ENCODE assay signal across 24 mouse cellular contexts in the genomic region with DNA sequence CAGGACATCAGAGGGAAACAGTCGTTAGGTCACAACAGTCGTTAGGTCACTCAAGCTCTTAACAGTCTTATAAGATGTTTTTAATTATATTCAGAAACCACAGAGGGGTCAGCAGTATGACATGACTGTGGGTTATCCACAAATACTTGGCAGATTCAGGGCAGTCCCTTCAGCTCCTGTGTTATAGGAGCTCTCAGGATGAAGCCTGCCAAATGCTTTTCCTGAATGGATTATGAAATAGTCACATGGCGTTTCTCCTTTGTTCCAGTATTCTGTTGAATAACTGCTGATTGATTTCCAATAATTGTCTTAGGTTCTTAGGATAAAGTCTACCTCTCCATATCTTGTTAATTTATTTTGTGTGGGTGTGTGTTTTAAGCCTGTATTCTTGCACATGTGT. TPM values are rescaled to one million over a fixed set of nuclear protein-coding genes. Genes with fewer than 3 reads are reported as not detected.
DNase-seq lines count a peak whose midpoint lies in the region; ATAC-seq and TF ChIP-seq lines count a peak whose summit lies in the region.
"Had no signal": no experiment of that assay in that cellular context is flagged by ENCODE, and none has a peak within 500 bp of the region (broad histone marks: within the 10 kb centered on the region; RNA-seq: fewer than 3 reads in every experiment).

No protein-coding gene starts in this region.

- no peaks in the 10 kb centered on the region for H3K4me1 ChIP-seq in embryonic facial prominence, embryonic 14.5 days (ENCODE audit: control insufficient read depth, insufficient read depth, low read length)
- peaks cover 12% of the 10 kb centered on the region for H3K4me1 ChIP-seq in embryonic facial prominence, embryonic 10.5 days
- H3K4me1 ChIP-seq in liver, adult 2 months (ENCODE audit: control insufficient read depth, insufficient read depth, low read length), result peaks cover 6% of the 10 kb centered on the region; the same call in 1 of the 2 replicates
- peaks cover 13% of the 10 kb centered on the region for H3K4me1 ChIP-seq in liver, embryonic 12.5 days
- no peaks in the 10 kb centered on the region for H3K4me1 ChIP-seq in liver, postnatal 0 days (ENCODE audit: insufficient read depth)
- H3K4me1 ChIP-seq: embryonic facial prominence, embryonic 12.5 days; hindbrain, embryonic 13.5 days; limb, embryonic 13.5 days had no signal

- WGBS in embryonic facial prominence, embryonic 14.5 days, result 48% methylated on average over 3 of the region's 3 CpGs
- 68% methylated on average over 3 of the region's 3 CpGs for WGBS in embryonic facial prominence, embryonic 10.5 days
- 9% methylated on average over 3 of the region's 3 CpGs for WGBS in liver, adult 2 months
- WGBS in liver, embryonic 12.5 days (ENCODE audit: insufficient replicate concordance), result 56% methylated on average over 3 of the region's 3 CpGs
- 56% methylated on average over 3 of the region's 3 CpGs for WGBS in liver, postnatal 0 days (ENCODE audit: insufficient replicate concordance)

- no peak overlapping the region for H3K9ac ChIP-seq in embryonic facial prominence, embryonic 14.5 days (ENCODE audit: low read depth, low read length)
- H3K9ac ChIP-seq in liver, adult 2 months (ENCODE audit: low read depth, low read length), result peak overlapping the region; percentile 74
- H3K9ac ChIP-seq in liver, embryonic 12.5 days, result no peak overlapping the region
- no peak overlapping the region for H3K9ac ChIP-seq in liver, postnatal 0 days (replicated peaks)
- H3K9ac ChIP-seq: embryonic facial prominence, embryonic 12.5 days; hindbrain, embryonic 13.5 days; limb, embryonic 13.5 days; liver, embryonic 15.5 days had no signal

- TF ChIP-seq EP300 in liver, postnatal 0 days (IDR thresholded peaks at IDR 0.05; ENCODE audit: low read depth), result peak; percentile 75

- H3K9me3 ChIP-seq in embryonic facial prominence, embryonic 14.5 days (ENCODE audit: control insufficient read depth, low read length), result no peaks in the 10 kb centered on the region
- no peaks in the 10 kb centered on the region for H3K9me3 ChIP-seq in embryonic facial prominence, embryonic 10.5 days
- no peaks in the 10 kb centered on the region; the same call in 1 of the 2 replicates for H3K9me3 ChIP-seq in liver, embryonic 12.5 days (replicated peaks)
- H3K9me3 ChIP-seq in liver, postnatal 0 days (ENCODE audit: low read length), result no peaks in the 10 kb centered on the region
- H3K9me3 ChIP-seq: embryonic facial prominence, embryonic 12.5 days; hindbrain, embryonic 13.5 days; limb, embryonic 13.5 days; liver, embryonic 15.5 days had no signal

- H3K27ac ChIP-seq in embryonic facial prominence, embryonic 14.5 days (replicated peaks; ENCODE audit: low read depth, low read length), result no peak overlapping the region
- H3K27ac ChIP-seq in embryonic facial prominence, embryonic 10.5 days (replicated peaks), result no peak overlapping the region
- H3K27ac ChIP-seq in liver, adult 2 months (replicated peaks; ENCODE audit: insufficient read depth, low read depth, low read length), result peak overlapping the region; percentile 84
- H3K27ac ChIP-seq in liver, embryonic 12.5 days, result no peak overlapping the region
- no peak overlapping the region for H3K27ac ChIP-seq in liver, postnatal 0 days (ENCODE audit: low read depth)
- H3K27ac ChIP-seq: embryonic facial prominence, embryonic 12.5 days; hindbrain, embryonic 13.5 days; kidney, postnatal 0 days; left cerebral cortex, adult 2 months; limb, embryonic 13.5 days; liver, embryonic 15.5 days had no signal

- no peak overlapping the region for H3K4me2 ChIP-seq in embryonic facial prominence, embryonic 14.5 days (ENCODE audit: low read depth, low read length)
- no peak overlapping the region for H3K4me2 ChIP-seq in liver, embryonic 12.5 days
- no peak overlapping the region for H3K4me2 ChIP-seq in liver, postnatal 0 days (ENCODE audit: low read depth, low read length)
- H3K4me2 ChIP-seq: embryonic facial prominence, embryonic 12.5 days; heart, embryonic 11.5 days; hindbrain, embryonic 13.5 days; limb, embryonic 13.5 days; liver, embryonic 15.5 days had no signal

- no peaks in the 10 kb centered on the region for H3K36me3 ChIP-seq in embryonic facial prominence, embryonic 14.5 days (ENCODE audit: control insufficient read depth, insufficient read depth, low read length)
- H3K36me3 ChIP-seq in embryonic facial prominence, embryonic 10.5 days (replicated peaks), result no peaks in the 10 kb centered on the region
- H3K36me3 ChIP-seq in liver, adult 2 months (ENCODE audit: control insufficient read depth, insufficient read depth, low read length), result no peaks in the 10 kb centered on the region
- no peaks in the 10 kb centered on the region for H3K36me3 ChIP-seq in liver, embryonic 12.5 days
- H3K36me3 ChIP-seq in liver, postnatal 0 days (replicated peaks; ENCODE audit: insufficient read depth, low read length), result no peaks in the 10 kb centered on the region
- H3K36me3 ChIP-seq: embryonic facial prominence, embryonic 12.5 days; hindbrain, embryonic 13.5 days; limb, embryonic 13.5 days; liver, embryonic 15.5 days had no signal

- no peak for TF ChIP-seq POLR2A in liver, adult 2 months (IDR thresholded peaks at IDR 0.05; ENCODE audit: extremely low read depth, insufficient read depth, low read length)

- no peak for ATAC-seq in embryonic facial prominence, embryonic 14.5 days (ENCODE audit: low read depth)
- ATAC-seq in liver, embryonic 12.5 days, result no peak
- ATAC-seq in liver, postnatal 0 days, result peak; percentile 35; the same call in 1 of the 2 replicates
- ATAC-seq: forebrain, embryonic 16.5 days had no signal

- TF ChIP-seq CTCF in liver, adult 2 months (IDR thresholded peaks at IDR 0.05; ENCODE audit: low read depth, low read length), result no peak
- TF ChIP-seq CTCF in liver, postnatal 0 days (IDR thresholded peaks at IDR 0.05; ENCODE audit: low read depth), result no peak

- no peaks in the 10 kb centered on the region for H3K79me2 ChIP-seq in liver, adult 2 months (ENCODE audit: control insufficient read depth, insufficient read depth, low read length)

- H3K4me3 ChIP-seq in embryonic facial prominence, embryonic 14.5 days (ENCODE audit: low read depth, low read length), result no peak overlapping the region
- H3K4me3 ChIP-seq in embryonic facial prominence, embryonic 10.5 days, result no peak overlapping the region
- no peak overlapping the region; the same call in 1 of the 2 replicates for H3K4me3 ChIP-seq in liver, adult 2 months (ENCODE audit: insufficient read depth, low read depth, low read length)
- H3K4me3 ChIP-seq in liver, embryonic 12.5 days, result no peak overlapping the region
- no peak overlapping the region for H3K4me3 ChIP-seq in liver, postnatal 0 days (ENCODE audit: low read depth, low read length)
- H3K4me3 ChIP-seq: embryonic facial prominence, embryonic 12.5 days; hindbrain, embryonic 13.5 days; left cerebral cortex, adult 2 months; limb, embryonic 13.5 days; liver, embryonic 15.5 days had no signal

- DNase-seq in embryonic facial prominence, embryonic 14.5 days (ENCODE audit: low spot score), result peak; percentile 11
- no peak for DNase-seq in embryonic facial prominence, embryonic 10.5 days (ENCODE audit: low spot score)
- peak; percentile 98 for DNase-seq in liver, adult 2 months (ENCODE audit: extremely low read depth, low read depth, low spot score)
- peak; percentile 86 for DNase-seq in 3T3-L1 (ENCODE audit: low read depth, low spot score)
- DNase-seq in liver, postnatal 0 days, result no peak
- no peak for DNase-seq in urinary bladder, postnatal 10 days (ENCODE audit: low spot score)
- DNase-seq in adrenal gland, postnatal 36 days, result no peak
- DNase-seq: cerebellum, adult 11 months; cerebellum, adult 9-10 months; cerebellum, postnatal 36 days; gastrocnemius, postnatal 36 days; kidney, postnatal 4 days; midbrain, embryonic 14.5 days; right cerebral cortex, postnatal 25 days; thymus, postnatal 14 days had no signal

- H3K27me3 ChIP-seq in embryonic facial prominence, embryonic 14.5 days (replicated peaks; ENCODE audit: control insufficient read depth, insufficient read depth, low read length), result no peaks in the 10 kb centered on the region
- H3K27me3 ChIP-seq in embryonic facial prominence, embryonic 10.5 days (replicated peaks; ENCODE audit: low read depth, poor library complexity, severe bottlenecking), result no peaks in the 10 kb centered on the region
- no peaks in the 10 kb centered on the region for H3K27me3 ChIP-seq in liver, adult 2 months (ENCODE audit: control insufficient read depth, insufficient read depth, low read length)
- H3K27me3 ChIP-seq in liver, embryonic 12.5 days (replicated peaks), result no peaks in the 10 kb centered on the region; the same call in 1 of the 2 replicates
- H3K27me3 ChIP-seq in liver, postnatal 0 days (ENCODE audit: insufficient read depth, low read length), result no peaks in the 10 kb centered on the region
- H3K27me3 ChIP-seq: embryonic facial prominence, embryonic 12.5 days; hindbrain, embryonic 13.5 days; limb, embryonic 13.5 days; liver, embryonic 15.5 days had no signal

RNA-seq across cellular contexts. Expression of a gene that starts 33.5 kb away (rescaled TPM):
- polyA plus RNA-seq in embryonic facial prominence, embryonic 14.5 days (2014; fragmentation: Nextera tagmentation; extraction: Ambion mirVana), result 73.6 and 79.5 TPM in 2 replicates
- 151 and 156 TPM in 2 replicates for polyA plus RNA-seq in embryonic facial prominence, embryonic 10.5 days (2016; fragmentation: Nextera tagmentation; extraction: Ambion mirVana)
- 238 and 300 TPM in 2 replicates for total RNA-seq in liver, adult 2 months (2014; rRNA removed)
- polyA plus RNA-seq in liver, adult 2 months (2012; rRNA removed), result 297 and 352 TPM in 2 replicates
- 86.4 and 91.6 TPM in 2 replicates for polyA plus RNA-seq in liver, embryonic 12.5 days (2016; fragmentation: Nextera tagmentation; extraction: Ambion mirVana)
- polyA plus RNA-seq in liver, postnatal 0 days (2015; fragmentation: Nextera tagmentation; extraction: Ambion mirVana), result 88.0 and 97.1 TPM in 2 replicates
- total RNA-seq in adrenal gland, postnatal 36 days (2021), result 1,000 to 10,000 TPM in 1 of 2 experiments, 100 to 1,000 TPM in 1; 677 to 1,388 TPM

RNA-seq across cellular contexts. Expression of a gene that starts 47.6 kb away (rescaled TPM):
- polyA plus RNA-seq in embryonic facial prominence, embryonic 14.5 days (2014; fragmentation: Nextera tagmentation; extraction: Ambion mirVana), result 23.4 and 28.4 TPM in 2 replicates
- polyA plus RNA-seq in embryonic facial prominence, embryonic 10.5 days (2016; fragmentation: Nextera tagmentation; extraction: Ambion mirVana), result 160 and 165 TPM in 2 replicates
- 284 and 293 TPM in 2 replicates for total RNA-seq in liver, adult 2 months (2014; rRNA removed)
- polyA plus RNA-seq in liver, adult 2 months (2012; rRNA removed), result 586 and 618 TPM in 2 replicates
- polyA plus RNA-seq in liver, embryonic 12.5 days (2016; fragmentation: Nextera tagmentation; extraction: Ambion mirVana), result 88.4 and 89.9 TPM in 2 replicates
- polyA plus RNA-seq in liver, postnatal 0 days (2015; fragmentation: Nextera tagmentation; extraction: Ambion mirVana), result 203 and 216 TPM in 2 replicates
- total RNA-seq in adrenal gland, postnatal 36 days (2021), result 1,000 to 10,000 TPM; 1,648 to 1,771 TPM

RNA-seq across cellular contexts. Expression of a gene that starts 54.6 kb away (rescaled TPM):
- polyA plus RNA-seq in embryonic facial prominence, embryonic 14.5 days (2014; fragmentation: Nextera tagmentation; extraction: Ambion mirVana), result 482 and 563 TPM in 2 replicates
- polyA plus RNA-seq in embryonic facial prominence, embryonic 10.5 days (2016; fragmentation: Nextera tagmentation; extraction: Ambion mirVana), result 379 and 394 TPM in 2 replicates
- 41.1 and 63.0 TPM in 2 replicates for total RNA-seq in liver, adult 2 months (2014; rRNA removed)
- 80.0 and 133 TPM in 2 replicates for polyA plus RNA-seq in liver, adult 2 months (2012; rRNA removed)
- 350 and 353 TPM in 2 replicates for polyA plus RNA-seq in liver, embryonic 12.5 days (2016; fragmentation: Nextera tagmentation; extraction: Ambion mirVana)
- polyA plus RNA-seq in liver, postnatal 0 days (2015; fragmentation: Nextera tagmentation; extraction: Ambion mirVana), result 183 and 195 TPM in 2 replicates
- 100 to 1,000 TPM; 161 to 204 TPM for total RNA-seq in adrenal gland, postnatal 36 days (2021)

RNA-seq across cellular contexts. Expression of a gene that starts 54.8 kb away (rescaled TPM):
- polyA plus RNA-seq in embryonic facial prominence, embryonic 14.5 days (2014; fragmentation: Nextera tagmentation; extraction: Ambion mirVana), result 52.7 and 63.0 TPM in 2 replicates
- polyA plus RNA-seq in embryonic facial prominence, embryonic 10.5 days (2016; fragmentation: Nextera tagmentation; extraction: Ambion mirVana), result 183 and 199 TPM in 2 replicates
- 3.0 and 4.6 TPM in 2 replicates for total RNA-seq in liver, adult 2 months (2014; rRNA removed)
- polyA plus RNA-seq in liver, adult 2 months (2012; rRNA removed), result 2.3 and 2.5 TPM in 2 replicates
- 198 and 200 TPM in 2 replicates for polyA plus RNA-seq in liver, embryonic 12.5 days (2016; fragmentation: Nextera tagmentation; extraction: Ambion mirVana)
- 59.4 and 67.0 TPM in 2 replicates for polyA plus RNA-seq in liver, postnatal 0 days (2015; fragmentation: Nextera tagmentation; extraction: Ambion mirVana)
- total RNA-seq in adrenal gland, postnatal 36 days (2021), result 10 to 100 TPM; 12.0 to 18.4 TPM

Comparison
In these comparisons a context has a peak if more than half of its experiments do, and no peak if none do; other contexts are left out.
1. DNase-seq: peak in embryonic facial prominence, embryonic 14.5 days (single experiment), liver, adult 2 months (single experiment) and 3T3-L1 (single experiment); none in embryonic facial prominence, embryonic 10.5 days (single experiment), liver, postnatal 0 days (single experiment), urinary bladder, postnatal 10 days (single experiment) and adrenal gland, postnatal 36 days (0 of 2).